Comparison of ENCODE assay signal across 9 mouse cellular contexts in genomic region chr9:68888670-68889069, GRCm38 (mm10).
A peak's percentile ranks its signal among the peaks of the same experiment; 100 is the strongest.
DNase-seq lines count a peak whose midpoint lies in the region; ATAC-seq and TF ChIP-seq lines count a peak whose summit lies in the region.
"Had no signal": no experiment of that assay in that cellular context is flagged by ENCODE, and none has a peak within 500 bp of the region (broad histone marks: within the 10 kb centered on the region; RNA-seq: fewer than 3 reads in every experiment).

No protein-coding gene starts in this region.

- TF ChIP-seq CTCF in left cerebral cortex, adult 2 months (IDR thresholded peaks at IDR 0.05) = no peak

- no peaks in the 10 kb centered on the region for H3K36me3 ChIP-seq in kidney, embryonic 15.5 days

- peak; percentile 61 to 80 for DNase-seq in left cerebral cortex, postnatal 10 days (ENCODE audit: extremely low spot score in 1 of 2, low spot score in 2 of 2)
- DNase-seq in left cerebral cortex, adult 2 months (ENCODE audit: extremely low spot score in 1 of 2, low spot score in 2 of 2) = no peak
- DNase-seq in adrenal gland, postnatal 36 days = peak; percentile 45 to 59
- peak; percentile 85 for DNase-seq in gastrocnemius, postnatal 14 days
- peak; percentile 73 to 88 for DNase-seq in lung, postnatal 4 days
- DNase-seq in thymus, postnatal 4 days = peak; percentile 45
- DNase-seq in frontal cortex, postnatal 25 days (ENCODE audit: low spot score in 2 of 2) = no peak

- H3K9ac ChIP-seq in kidney, embryonic 15.5 days = no peak overlapping the region

- peaks cover 36% of the 10 kb centered on the region for H3K4me1 ChIP-seq in kidney, embryonic 15.5 days

- H3K4me3 ChIP-seq in left cerebral cortex, adult 2 months = no peak overlapping the region
- H3K4me3 ChIP-seq in kidney, embryonic 15.5 days (replicated peaks) = no peak overlapping the region

- H3K4me2 ChIP-seq in kidney, embryonic 15.5 days = peak overlapping the region; percentile 12; the same call in 1 of the 2 replicates

- H3K27me3 ChIP-seq in kidney, embryonic 15.5 days = no peaks in the 10 kb centered on the region

- H3K9me3 ChIP-seq in kidney, embryonic 15.5 days (replicated peaks) = no peaks in the 10 kb centered on the region

- intact Hi-C loops in left cerebral cortex, postnatal 10 days (cut with DNase I) = no loop called here
- intact Hi-C loops in left cerebral cortex, adult 2 months (cut with DNase I) = no loop called here
- intact Hi-C loops in gastrocnemius, postnatal 14 days (cut with DNase I; ENCODE audit: low total_unique reads) = no loop called here

- 32% methylated on average over 8 of the region's 8 CpGs for WGBS in kidney, embryonic 15.5 days

- 0 out of 2 replicates have a peak, but pooled peaks have one; percentile 15 for ATAC-seq in kidney, embryonic 15.5 days (replicated peaks; ENCODE audit: low FRiP score)

- H3K27ac ChIP-seq in left cerebral cortex, adult 2 months = no peak overlapping the region
- 0 out of 2 replicates have a peak overlapping the region, but pooled peaks have one; percentile 27 for H3K27ac ChIP-seq in kidney, embryonic 15.5 days
- H3K27ac ChIP-seq: macrophage had no signal

Comparison
In these comparisons a context has a peak if more than half of its experiments do, and no peak if none do; other contexts are left out.
1. DNase-seq: peak in left cerebral cortex, postnatal 10 days (2 of 2), adrenal gland, postnatal 36 days (2 of 2), gastrocnemius, postnatal 14 days (single experiment), lung, postnatal 4 days (2 of 2) and thymus, postnatal 4 days (single experiment); none in left cerebral cortex, adult 2 months (0 of 2) and frontal cortex, postnatal 25 days (0 of 2).